Mouse (Mus musculus): Measurements from ENCODE around the gene Npepps.

- TF ChIP-seq CTCF (IDR thresholded peaks at IDR 0.05; ENCODE audit: insufficient read depth, low read depth, low read length) (peak; percentile 73), POLR2A (IDR thresholded peaks at IDR 0.05; ENCODE audit: insufficient read depth, low read depth, low read length) (no peak)
Measured at GRCm38 (mm10) chr11:97309911-97310571, 29.6 kb upstream of the Npepps start.
